Mouse (Mus musculus): ENCODE measurements around the gene Erc2.

- no peak for TF ChIP-seq CTCF (IDR thresholded peaks at IDR 0.05; ENCODE audit: low read depth)
- TF ChIP-seq EP300 (IDR thresholded peaks at IDR 0.05; ENCODE audit: low read depth), result no peak
Observed at GRCm38 (mm10) chr14:27739436-27739835, 117.2 kb downstream of the Erc2 start.
